Mouse (Mus musculus) heart, postnatal 0 days (tissue): ENCODE results near the gene Wee2. TPM values are rescaled to one million over a fixed set of nuclear protein-coding genes. Genes with fewer than 3 reads are reported as not detected.

Experiments
- ATAC-seq: fragments of 200-750 bp; cut with Nextera tagmentation; 2 replicates; pipeline ENCODE4 v1.8.0; 2017; ENCODE audit warnings: low read depth, moderate number of reproducible peaks, moderate library complexity; ENCODE audit not compliant: insufficient read depth
- DNase-seq: peaks from one replicate; pipeline ENCODE4 v3.0.0-alpha.2; 2016; ENCODE audit warnings: low spot score
- H3K27ac ChIP-seq: fragments of 300-500 bp; sonication (generic); 2 replicates; pipeline ENCODE4 v1.5.1; 2014; ENCODE audit warnings: low read depth, mild to moderate bottlenecking
- H3K27me3 ChIP-seq: fragments of 300-500 bp; sonication (generic); 2 replicates; pipeline ENCODE4 v1.6.1; 2014; ENCODE audit warnings: low read length, mixed read lengths; ENCODE audit not compliant: control insufficient read depth, insufficient read depth
- H3K36me3 ChIP-seq: fragments of 300-500 bp; sonication (generic); replicated peaks from 2 replicates; pipeline ENCODE4 v1.6.1; 2014; ENCODE audit warnings: low read length, mixed read lengths; ENCODE audit not compliant: control insufficient read depth, insufficient read depth
- H3K4me1 ChIP-seq: fragments of 300-500 bp; sonication (generic); 2 replicates; pipeline ENCODE4 v1.6.1; 2014; ENCODE audit warnings: antibody characterized with exemption; ENCODE audit not compliant: control insufficient read depth, insufficient read depth
- H3K4me2 ChIP-seq: fragments of 300-500 bp; sonication (generic); 2 replicates; pipeline ENCODE4 v1.6.1; 2014; ENCODE audit warnings: low read depth, mild to moderate bottlenecking, low read length, moderate library complexity
- H3K4me3 ChIP-seq: fragments of 300-500 bp; sonication (generic); 2 replicates; pipeline ENCODE4 v1.5.1; 2014; ENCODE audit warnings: low read depth, low read length
- H3K9ac ChIP-seq: fragments of 300-500 bp; sonication (generic); replicated peaks from 2 replicates; pipeline ENCODE4 v1.6.1; 2014; ENCODE audit warnings: low read depth, low read length, mixed read lengths
- H3K9me3 ChIP-seq: fragments of 300-500 bp; sonication (generic); replicated peaks from 2 replicates; pipeline ENCODE4 v1.6.1; 2016; ENCODE audit warnings: low read length; ENCODE audit not compliant: control insufficient read depth
- CTCF ChIP-seq: IDR thresholded peaks from 2 replicates; pipeline ENCODE4 v1.5.1; 2016; ENCODE audit warnings: antibody characterized with exemption, control low read depth, low read depth
- EP300 ChIP-seq: IDR thresholded peaks from 2 replicates; pipeline ENCODE4 v1.6.1; 2016; ENCODE audit warnings: antibody characterized with exemption, low read depth
- WGBS: fragments of 180-500 bp; shearing (Covaris S2); extraction: QIAGEN DNeasy Blood & Tissue Kit; methylation state at CpG from one replicate; pipeline ENCODE4 v1.1.7; 2014; 5-methylcytosine and 5-hydroxymethylcytosine counted together
- polyA plus RNA-seq: library from polyadenylated mRNA; unstranded; fragments of >200 nt; fragmentation: Nextera tagmentation; extraction: Ambion mirVana; gene quantifications from 2 replicates; pipeline ENCODE4 v1.2.1, GENCODE M21; 2015
- total RNA-seq: library from RNA; depleted of rRNA; stranded (reverse); fragments of >200 nt; gene quantifications from 2 replicates; pipeline ENCODE4 v1.2.3, GENCODE M21; 2014; ENCODE audit warnings: low replicate concordance

Wee2 gene
- total and polyA plus RNA-seq, 2 experiments from 2014 or later = not detected

GRCm38 (mm10) chr6:40423774-40424173 lies 15.1 kb upstream of the Wee2 start:
- DNase-seq = peak; percentile 13
- no peak overlapping the region for H3K4me3 ChIP-seq
- H3K4me2 ChIP-seq = no peak overlapping the region
- WGBS = 47% methylated on average over 1 of the region's 1 CpGs
- no peaks in the 10 kb centered on the region for H3K27me3 ChIP-seq
- peak; percentile 46 for TF ChIP-seq CTCF
- TF ChIP-seq EP300 = no peak
- H3K9me3 ChIP-seq = no peaks in the 10 kb centered on the region
- no peak for ATAC-seq
- no peak overlapping the region for H3K9ac ChIP-seq
- H3K36me3 ChIP-seq = no peaks in the 10 kb centered on the region
- H3K4me1 ChIP-seq = no peaks in the 10 kb centered on the region
- no peak overlapping the region for H3K27ac ChIP-seq

DNA sequence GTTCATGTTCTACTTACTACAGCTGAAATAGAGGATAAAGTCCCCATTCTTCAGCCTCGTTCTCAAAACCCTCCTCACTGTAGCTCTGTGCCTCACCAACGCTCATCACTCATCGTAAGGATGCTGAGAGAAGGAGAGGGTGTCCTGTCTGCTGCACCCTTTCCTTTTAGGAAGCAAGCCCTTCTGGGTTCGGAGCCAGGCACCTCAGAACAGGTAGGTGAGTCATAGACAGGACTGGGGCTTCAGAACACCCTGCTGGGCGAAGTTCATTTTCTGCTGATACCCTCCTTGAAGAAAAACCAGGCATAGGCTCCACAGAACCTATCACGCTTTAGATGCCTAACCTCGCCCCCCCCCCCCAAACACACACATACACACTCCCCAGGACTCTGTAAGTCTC lies 11.4 kb upstream of the Wee2 start:
- Histone ChIP-seq H3K4me3 (no peak overlapping the region), H3K9ac (no peak overlapping the region), H3K9me3 (no peaks in the 10 kb centered on the region), H3K4me1 (no peaks in the 10 kb centered on the region), H3K27me3 (no peaks in the 10 kb centered on the region), H3K4me2 (no peak overlapping the region), H3K27ac (no peak overlapping the region), H3K36me3 (no peaks in the 10 kb centered on the region)
- no peak for ATAC-seq
- TF ChIP-seq CTCF (no peak), EP300 (no peak)
- no peak for DNase-seq
- 75% methylated on average over 7 of the region's 7 CpGs for WGBS

DNA sequence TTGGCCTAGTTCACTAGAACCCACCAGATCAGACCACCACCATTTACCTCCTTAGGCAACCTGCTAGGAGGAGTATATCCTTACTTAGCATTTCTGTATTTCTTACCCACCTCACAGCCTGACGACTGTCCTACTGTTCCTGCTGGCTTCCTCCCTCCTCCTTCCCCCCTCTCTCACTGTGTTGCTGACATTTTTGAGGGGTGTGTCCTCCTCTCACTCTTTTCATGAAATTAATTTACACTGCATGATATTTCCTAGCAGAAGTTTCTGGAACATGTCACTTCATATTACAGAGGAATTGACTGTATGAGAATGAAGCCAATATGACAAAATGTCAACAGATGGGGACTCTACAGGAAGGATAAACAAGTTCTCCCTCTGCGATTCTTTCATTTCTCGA lies 10.2 kb upstream of the Wee2 start:
- no peaks in the 10 kb centered on the region for H3K9me3 ChIP-seq
- ATAC-seq (no peak), DNase-seq (no peak)
- no peaks in the 10 kb centered on the region for H3K4me1 ChIP-seq
- H3K36me3 ChIP-seq = no peaks in the 10 kb centered on the region
- H3K27me3 ChIP-seq = no peaks in the 10 kb centered on the region
- no peak overlapping the region for H3K4me3 ChIP-seq
- no peak overlapping the region for H3K4me2 ChIP-seq
- TF ChIP-seq CTCF (no peak), EP300 (no peak)
- H3K27ac ChIP-seq = no peak overlapping the region
- WGBS = 74% methylated on average over 3 of the region's 3 CpGs
- no peak overlapping the region for H3K9ac ChIP-seq

DNA sequence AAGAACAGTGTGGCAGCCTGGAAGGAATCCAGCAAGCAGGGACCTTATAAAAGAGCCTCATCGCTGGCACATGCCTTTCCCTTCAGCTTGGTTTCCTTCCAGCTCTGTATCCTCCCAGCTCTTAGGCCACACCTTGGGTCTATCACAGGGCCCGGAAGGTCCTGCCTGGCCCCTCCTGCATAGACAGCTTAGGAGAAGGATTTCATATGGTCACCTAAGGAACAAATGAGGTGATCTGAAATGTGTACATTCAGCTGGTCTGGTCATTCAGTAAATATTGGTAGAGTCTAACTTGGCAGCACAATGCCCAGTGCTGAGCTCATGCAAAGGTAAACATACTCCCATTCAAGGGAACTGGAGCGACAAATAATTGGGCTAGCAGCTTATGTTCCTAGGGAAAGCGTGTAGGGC lies 9.4 kb upstream of the Wee2 start:
- Histone ChIP-seq H3K4me2 (no peak overlapping the region), H3K36me3 (no peaks in the 10 kb centered on the region), H3K9me3 (no peaks in the 10 kb centered on the region), H3K4me1 (no peaks in the 10 kb centered on the region), H3K4me3 (no peak overlapping the region), H3K27me3 (peaks cover 3% of the 10 kb centered on the region; the same call in 1 of the 2 replicates), H3K9ac (no peak overlapping the region), H3K27ac (no peak overlapping the region)
- TF ChIP-seq EP300 (no peak), CTCF (no peak)
- ATAC-seq = no peak
- DNase-seq = no peak
- WGBS = 54% methylated on average over 4 of the region's 4 CpGs

DNA sequence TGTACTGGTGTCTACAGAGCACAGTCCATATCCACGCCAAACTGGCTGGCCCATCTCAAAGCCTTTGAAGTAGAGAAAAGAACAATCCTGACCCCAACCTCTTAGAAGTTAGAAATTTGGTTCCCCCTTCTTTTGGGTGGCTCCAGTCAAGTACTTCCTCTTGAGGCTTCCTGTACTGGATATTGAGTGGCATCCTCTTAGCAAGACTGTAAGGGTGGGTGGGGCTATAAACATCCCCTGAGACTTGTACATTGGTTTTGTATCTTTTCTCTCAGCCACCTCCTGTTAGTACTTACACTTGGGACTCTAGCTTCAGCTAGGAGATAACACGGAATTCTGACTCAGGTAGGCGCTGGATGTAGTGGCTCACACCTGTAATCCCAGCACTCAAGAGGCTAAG lies 8.6 kb upstream of the Wee2 start:
- ATAC-seq = no peak
- Histone ChIP-seq H3K4me1 (peaks cover 4% of the 10 kb centered on the region; the same call in 1 of the 2 replicates), H3K4me3 (no peak overlapping the region), H3K4me2 (no peak overlapping the region), H3K36me3 (no peaks in the 10 kb centered on the region), H3K27me3 (peaks cover 7% of the 10 kb centered on the region; the same call in 1 of the 2 replicates), H3K9ac (no peak overlapping the region), H3K27ac (no peak overlapping the region), H3K9me3 (no peaks in the 10 kb centered on the region)
- DNase-seq = no peak
- TF ChIP-seq EP300 (no peak), CTCF (no peak)
- WGBS = 82% methylated on average over 3 of the region's 3 CpGs

GRCm38 (mm10) chr6:40430878-40431277 lies 8.0 kb upstream of the Wee2 start:
- H3K36me3 ChIP-seq = no peaks in the 10 kb centered on the region
- H3K4me1 ChIP-seq = peaks cover 4% of the 10 kb centered on the region; the same call in 1 of the 2 replicates
- peaks cover 7% of the 10 kb centered on the region; the same call in 1 of the 2 replicates for H3K27me3 ChIP-seq
- 65% methylated on average over 3 of the region's 3 CpGs for WGBS
- H3K4me3 ChIP-seq = no peak overlapping the region
- TF ChIP-seq EP300 (no peak), CTCF (no peak)
- H3K4me2 ChIP-seq = no peak overlapping the region
- no peak overlapping the region for H3K27ac ChIP-seq
- ATAC-seq (no peak), DNase-seq (no peak)
- no peak overlapping the region for H3K9ac ChIP-seq
- H3K9me3 ChIP-seq = no peaks in the 10 kb centered on the region
